9 mouse cellular contexts compared by ENCODE assay signal in the genomic region with DNA sequence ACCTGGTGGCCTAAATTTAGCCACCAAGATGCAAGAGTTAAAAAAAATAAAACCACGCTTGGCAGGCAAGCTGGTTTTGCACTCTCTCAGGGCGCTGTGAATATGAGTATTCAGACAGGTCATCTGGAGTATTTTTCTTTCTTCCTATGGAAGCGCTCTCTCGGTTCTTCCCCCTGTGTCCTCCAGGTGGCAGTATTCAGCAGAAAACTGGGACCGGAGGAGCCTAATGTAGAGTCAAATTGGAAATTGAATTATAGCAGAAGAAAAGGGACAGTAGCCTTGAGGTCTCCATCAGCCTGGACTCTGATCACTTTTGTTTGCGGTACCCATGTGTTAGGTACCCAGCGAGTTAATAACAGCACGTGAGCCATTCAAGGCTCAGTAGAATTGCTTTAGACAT.
DNase-seq lines count a peak whose midpoint lies in the region; ATAC-seq and TF ChIP-seq lines count a peak whose summit lies in the region.
"Had no signal": no experiment of that assay in that cellular context is flagged by ENCODE, and none has a peak within 500 bp of the region (broad histone marks: within the 10 kb centered on the region; RNA-seq: fewer than 3 reads in every experiment).

No protein-coding gene starts in this region.

- peak; percentile 80 for TF ChIP-seq CTCF in E14TG2a.4 (conservative IDR thresholded peaks at IDR 0.05; ENCODE audit: low read length)

- peaks cover 83% of the 10 kb centered on the region for H3K36me3 ChIP-seq in E14TG2a.4 (ENCODE audit: insufficient read depth, low read length)

- no peak overlapping the region for H3K4me3 ChIP-seq in E14TG2a.4 (replicated peaks; ENCODE audit: low read length)
- H3K4me3 ChIP-seq: heart, embryonic 13.5 days had no signal

- DNase-seq in ZHBTc4 (ENCODE audit: low read depth, low spot score), result peak; percentile 69
- peak; percentile 71 to 78 for DNase-seq in cerebellum, postnatal 36 days
- DNase-seq in kidney, postnatal 36 days, result peak; percentile 68 to 78
- DNase-seq in lung, postnatal 14 days, result peak; percentile 77
- DNase-seq in retina, embryonic 14.5 days (ENCODE audit: low spot score), result peak; percentile 85
- DNase-seq in yolk sac, embryonic 10.5 days (ENCODE audit: low spot score), result no peak

- H3K4me1 ChIP-seq in E14TG2a.4 (replicated peaks; ENCODE audit: low read depth, low read length), result no peaks in the 10 kb centered on the region
- H3K4me1 ChIP-seq: heart, embryonic 13.5 days had no signal

- H3K9me3 ChIP-seq in E14TG2a.4 (ENCODE audit: low read length), result no peaks in the 10 kb centered on the region
- H3K9me3 ChIP-seq: heart, embryonic 13.5 days had no signal

- peak; percentile 59 for ATAC-seq in granulocyte monocyte progenitor cell, adult 5-6 weeks (replicated peaks; ENCODE audit: poor library complexity, severe bottlenecking)

- H3K27me3 ChIP-seq in E14TG2a.4 (ENCODE audit: insufficient read depth, low read length), result no peaks in the 10 kb centered on the region
- H3K27me3 ChIP-seq: heart, embryonic 13.5 days had no signal
